Mouse (Mus musculus): Measurements from ENCODE around the gene Gpn2.

Gpn2 gene

GRCm38 (mm10) chr4:133584059-133584951 is at the start of gene Gpn2:
Gpn2 (plus strand) TSS chr4:133584362.
- DNase-seq (ENCODE audit: low spot score in 2 of 2) = peak in 1 of 2 experiments; percentile 66

- no peak for DNase-seq (ENCODE audit: low spot score in 2 of 2)
Observed at GRCm38 (mm10) chr4:133536081-133536480, 48.1 kb upstream of the Gpn2 start.

- no peak for DNase-seq (ENCODE audit: low spot score in 2 of 2)
Observed at GRCm38 (mm10) chr4:133536652-133537051, 47.5 kb upstream of the Gpn2 start.

GRCm38 (mm10) chr4:133545272-133546231 is 38.6 kb upstream of the Gpn2 start, which contains the start of gene Nudc:
Nudc (minus strand) TSS chr4:133545996.
- DNase-seq (ENCODE audit: low spot score in 2 of 2) = peak; percentile 92 to 94

GRCm38 (mm10) chr4:133552029-133552428 is 32.1 kb upstream of the Gpn2 start:
- DNase-seq (ENCODE audit: low spot score in 2 of 2) = no peak

- no peak for DNase-seq (ENCODE audit: low spot score in 2 of 2)
Observed at GRCm38 (mm10) chr4:133552768-133553447, 31.3 kb upstream of the Gpn2 start, which contains the start of gene Nr0b2. Nr0b2 (plus strand) TSS chr4:133553376.

GRCm38 (mm10) chr4:133553448-133554330 is 30.5 kb upstream of the Gpn2 start:
- no peak for DNase-seq (ENCODE audit: low spot score in 2 of 2)

- no peak for DNase-seq (ENCODE audit: low spot score in 2 of 2)
Observed at GRCm38 (mm10) chr4:133557041-133557717, 27.0 kb upstream of the Gpn2 start.

GRCm38 (mm10) chr4:133559846-133560245 is 24.3 kb upstream of the Gpn2 start:
- DNase-seq (ENCODE audit: low spot score in 2 of 2) = no peak

GRCm38 (mm10) chr4:133561622-133562021 is 22.5 kb upstream of the Gpn2 start:
- DNase-seq (ENCODE audit: low spot score in 2 of 2) = no peak

- DNase-seq (ENCODE audit: low spot score in 2 of 2) = peak; percentile 35 to 63
Observed at GRCm38 (mm10) chr4:133563123-133563571, 21.0 kb upstream of the Gpn2 start.

- no peak for DNase-seq (ENCODE audit: low spot score in 2 of 2)
Observed at GRCm38 (mm10) chr4:133567251-133567650, 16.9 kb upstream of the Gpn2 start.

- DNase-seq (ENCODE audit: low spot score in 2 of 2) = no peak
Observed at GRCm38 (mm10) chr4:133569291-133570065, 14.7 kb upstream of the Gpn2 start.

GRCm38 (mm10) chr4:133570066-133570466 is 14.1 kb upstream of the Gpn2 start:
- DNase-seq (ENCODE audit: low spot score in 2 of 2) = no peak

GRCm38 (mm10) chr4:133574070-133574842 is 9.9 kb upstream of the Gpn2 start, which contains the start of gene Gpatch3:
Gpatch3 (plus strand) TSS chr4:133574745.
- DNase-seq (ENCODE audit: low spot score in 2 of 2) = peak; percentile 78 to 88

- no peak for DNase-seq (ENCODE audit: low spot score in 2 of 2)
Observed at GRCm38 (mm10) chr4:133574843-133575202, 9.3 kb upstream of the Gpn2 start.

- DNase-seq (ENCODE audit: low spot score in 2 of 2) = no peak
Observed at GRCm38 (mm10) chr4:133577983-133578382, 6.2 kb upstream of the Gpn2 start.

GRCm38 (mm10) chr4:133583690-133584058 is 488 bp upstream of the Gpn2 start:
- DNase-seq (ENCODE audit: low spot score in 2 of 2) = no peak
